Comparison of ENCODE assay signal across 11 mouse cellular contexts in genomic region chr17:88325326-88325909, GRCm38 (mm10).
A peak's percentile ranks its signal among the peaks of the same experiment; 100 is the strongest.
DNase-seq lines count a peak whose midpoint lies in the region; ATAC-seq and TF ChIP-seq lines count a peak whose summit lies in the region.
"Had no signal": no experiment of that assay in that cellular context is flagged by ENCODE, and none has a peak within 500 bp of the region (broad histone marks: within the 10 kb centered on the region; RNA-seq: fewer than 3 reads in every experiment).

No protein-coding gene starts in this region.

- H3K9me3 ChIP-seq in kidney, embryonic 15.5 days (replicated peaks) = no peaks in the 10 kb centered on the region
- H3K9me3 ChIP-seq in forebrain, postnatal 0 days (ENCODE audit: low read length) = no peaks in the 10 kb centered on the region
- H3K9me3 ChIP-seq in midbrain, embryonic 10.5 days (replicated peaks) = peaks cover 5% of the 10 kb centered on the region

- no peak overlapping the region for H3K9ac ChIP-seq in kidney, embryonic 15.5 days
- H3K9ac ChIP-seq in forebrain, postnatal 0 days = no peak overlapping the region

- H3K4me2 ChIP-seq in kidney, embryonic 15.5 days = no peak overlapping the region
- H3K4me2 ChIP-seq in forebrain, postnatal 0 days (ENCODE audit: low read depth) = no peak overlapping the region

- no peaks in the 10 kb centered on the region for H3K27me3 ChIP-seq in kidney, embryonic 15.5 days
- H3K27me3 ChIP-seq in forebrain, postnatal 0 days (ENCODE audit: insufficient read depth, low read length) = no peaks in the 10 kb centered on the region
- H3K27me3 ChIP-seq in midbrain, embryonic 10.5 days (ENCODE audit: low read depth, poor library complexity, severe bottlenecking) = peaks cover 95% of the 10 kb centered on the region

- H3K4me1 ChIP-seq in kidney, embryonic 15.5 days = peaks cover 31% of the 10 kb centered on the region
- H3K4me1 ChIP-seq in forebrain, postnatal 0 days (ENCODE audit: insufficient read depth) = no peaks in the 10 kb centered on the region
- H3K4me1 ChIP-seq in midbrain, embryonic 10.5 days = peaks cover 42% of the 10 kb centered on the region

- 49% methylated on average over 14 of the region's 14 CpGs for WGBS in kidney, embryonic 15.5 days
- WGBS in forebrain, postnatal 0 days = 16% methylated on average over 14 of the region's 14 CpGs
- 16% methylated on average over 14 of the region's 14 CpGs for WGBS in midbrain, embryonic 10.5 days

- H3K4me3 ChIP-seq in kidney, embryonic 15.5 days (replicated peaks) = no peak overlapping the region
- H3K4me3 ChIP-seq in forebrain, postnatal 0 days (ENCODE audit: low read depth, low read length) = no peak overlapping the region
- H3K4me3 ChIP-seq in midbrain, embryonic 10.5 days = peak overlapping the region; percentile 25

- DNase-seq in kidney, adult 18-20 months = no peak
- no peak for DNase-seq in forebrain, postnatal 0 days
- no peak for DNase-seq in midbrain, embryonic 10.5 days (ENCODE audit: low spot score)
- DNase-seq in retina, postnatal 1 day = peak; percentile 70
- no peak for DNase-seq in frontal cortex, adult 2 months (ENCODE audit: extremely low spot score in 1 of 2, low spot score in 1 of 2)
- DNase-seq in cerebellum, postnatal 4 days (ENCODE audit: low spot score in 2 of 2) = no peak
- DNase-seq in gastrocnemius, postnatal 25 days = no peak
- DNase-seq: adrenal gland, postnatal 36 days; heart, postnatal 14 days; kidney, postnatal 4 days had no signal

- ATAC-seq in kidney, embryonic 15.5 days (replicated peaks; ENCODE audit: low FRiP score) = 0 out of 2 replicates have a peak, but pooled peaks have one; percentile 4
- peak; percentile 46 for ATAC-seq in forebrain, postnatal 0 days

- no peak overlapping the region for H3K27ac ChIP-seq in kidney, embryonic 15.5 days
- H3K27ac ChIP-seq in forebrain, postnatal 0 days (ENCODE audit: low read depth, low read length) = no peak overlapping the region
- H3K27ac ChIP-seq in midbrain, embryonic 10.5 days (replicated peaks) = peak overlapping the region; percentile 69

- H3K36me3 ChIP-seq in kidney, embryonic 15.5 days = no peaks in the 10 kb centered on the region
- H3K36me3 ChIP-seq in forebrain, postnatal 0 days (ENCODE audit: insufficient read depth) = no peaks in the 10 kb centered on the region
- H3K36me3 ChIP-seq in midbrain, embryonic 10.5 days = no peaks in the 10 kb centered on the region

- no peak for TF ChIP-seq CTCF in forebrain, postnatal 0 days (IDR thresholded peaks at IDR 0.05; ENCODE audit: low read depth)
